Mouse (Mus musculus) Patski (cell line): ENCODE data around the gene Htra2. TPM values are rescaled to one million over a fixed set of nuclear protein-coding genes. Genes with fewer than 3 reads are reported as not detected.

Experiments
- ATAC-seq: fragments of 100-300 bp; one replicate; pipeline ENCODE4 v1.8.0; 2021
- CTCF ChIA-PET: fragments of 350-600 bp; sonication (Branson Sonifier 250); formaldehyde crosslinking; loops from one replicate; lab custom pipeline; 2022; ENCODE audit warnings: inconsistent platforms; lab: Charles Lee
- POLR2A ChIA-PET: fragments of 350-600 bp; sonication (Branson Sonifier 250); formaldehyde crosslinking; loops from one replicate; lab custom pipeline; 2022; ENCODE audit warnings: antibody characterized with exemption, inconsistent platforms; lab: Charles Lee
- DNase-seq: peaks from one replicate; pipeline ENCODE4 v3.0.0-alpha.2; 2011; ENCODE audit warnings: low read depth, low spot score
- H3K27me3 ChIP-seq: fragments of 371-371 bp; one replicate; pipeline ENCODE4 v1.5.1; 2021
- CTCF ChIP-seq: fragments of 100-300 bp; IDR thresholded peaks from one replicate; pipeline ENCODE4 v1.5.1; 2021
- in situ Hi-C: fragments of 300-500 bp; cut with MboI; formaldehyde crosslinking; loops from 3 replicates; pipeline ENCODE4 v1.11.1; 2018; ENCODE audit warnings: low pct_unique_long_range_greater_than_20kb, mixed read lengths
- polyA plus RNA-seq: library from polyadenylated mRNA; unstranded; gene quantifications from one replicate; pipeline ENCODE4 v1.2.3, GENCODE M21; 2021

Htra2 gene
- polyA plus RNA-seq, 1 experiment from 2014 or later: 63.1 TPM

- ChIA-PET POLR2A (interaction anchor here (0.6 to 1.4 kb wide), 4 partner anchors 20 to 194 kb away, joined by 3 to 12 read pairs (median 4); no protein-coding TSS in a partner anchor), CTCF (interaction anchor here (1.0 to 2.6 kb wide), 4 partner anchors 20 to 68 kb away, joined by 3 to 10 read pairs (median 4); partner anchors contain the start of genes Ccdc142 and Gm42688)
- no peaks in the 10 kb centered on the region for H3K27me3 ChIP-seq
- in situ Hi-C loops: no loop called here
- TF ChIP-seq CTCF: no peak
- DNase-seq: no peak
- ATAC-seq: peak; percentile 58
Measured at GRCm38 (mm10) chr6:83033249-83034185, 21.6 kb downstream of the Htra2 start, which contains the start of the genes Dok1 and Loxl3. Dok1 (minus strand) TSS chr6:83033471. Loxl3 (plus strand) TSS chr6:83034173.

- ChIA-PET CTCF (interaction anchor here (0.6 to 2.6 kb wide), 4 partner anchors 21 to 68 kb away, joined by 3 to 10 read pairs (median 4); partner anchors contain the start of genes Ccdc142 and Gm42688), POLR2A (interaction anchor here (0.6 to 1.4 kb wide), 4 partner anchors 20 to 195 kb away, joined by 3 to 12 read pairs (median 4); no protein-coding TSS in a partner anchor)
- no peaks in the 10 kb centered on the region for H3K27me3 ChIP-seq
- DNase-seq: no peak
- peak; percentile 37 for ATAC-seq
- in situ Hi-C loops: no loop called here
- TF ChIP-seq CTCF: no peak
Measured at GRCm38 (mm10) chr6:83032769-83033191, 22.3 kb downstream of the Htra2 start.

GRCm38 (mm10) chr6:83031921-83032590 is 23.0 kb downstream of the Htra2 start:
- ChIA-PET CTCF (interaction anchor here (0.6 to 2.6 kb wide), 4 partner anchors 22 to 69 kb away, joined by 3 to 10 read pairs (median 4); partner anchors contain the start of genes Ccdc142 and Gm42688), POLR2A (interaction anchor here (0.5 to 1.4 kb wide), 3 partner anchors 21 to 35 kb away, joined by 3 read pairs; no protein-coding TSS in a partner anchor)
- no peak for DNase-seq
- in situ Hi-C loops: no loop called here
- no peaks in the 10 kb centered on the region for H3K27me3 ChIP-seq
- no peak for TF ChIP-seq CTCF
- ATAC-seq: no peak

GRCm38 (mm10) chr6:83031111-83031510 is 24.0 kb downstream of the Htra2 start:
- TF ChIP-seq CTCF: no peak
- in situ Hi-C loops: no loop called here
- ChIA-PET POLR2A (interaction anchor here (0.9 kb wide), 1 partner anchor 8 kb away, joined by 3 read pairs; no protein-coding TSS in a partner anchor), CTCF (interaction anchor here (2.6 kb wide), 1 partner anchor 34 kb away, joined by 10 read pairs; no protein-coding TSS in a partner anchor)
- ATAC-seq: no peak
- DNase-seq: no peak
- no peaks in the 10 kb centered on the region for H3K27me3 ChIP-seq

- H3K27me3 ChIP-seq: no peaks in the 10 kb centered on the region
- no peak for TF ChIP-seq CTCF
- ChIA-PET POLR2A (no interaction called here), CTCF (interaction anchor here (0.8 to 1.4 kb wide), 2 partner anchors 22 to 33 kb away, joined by 3 to 7 read pairs; no protein-coding TSS in a partner anchor)
- in situ Hi-C loops: no loop called here
- DNase-seq (no peak), ATAC-seq (no peak)
Measured at GRCm38 (mm10) chr6:83029777-83030176, 25.3 kb downstream of the Htra2 start.

GRCm38 (mm10) chr6:83027706-83028105 is 27.4 kb downstream of the Htra2 start:
- H3K27me3 ChIP-seq: no peaks in the 10 kb centered on the region
- ChIA-PET CTCF (no interaction called here), POLR2A (no interaction called here)
- ATAC-seq (peak; percentile 33), DNase-seq (no peak)
- in situ Hi-C loops: no loop called here
- no peak for TF ChIP-seq CTCF

- in situ Hi-C loops: no loop called here
- DNase-seq (no peak), ATAC-seq (no peak)
- ChIA-PET CTCF (no interaction called here), POLR2A (no interaction called here)
- no peaks in the 10 kb centered on the region for H3K27me3 ChIP-seq
- no peak for TF ChIP-seq CTCF
Measured at GRCm38 (mm10) chr6:83027293-83027692, 27.8 kb downstream of the Htra2 start.

- no peak for TF ChIP-seq CTCF
- CTCF ChIA-PET: no interaction called here
- DNase-seq (no peak), ATAC-seq (no peak)
- no peaks in the 10 kb centered on the region for H3K27me3 ChIP-seq
- in situ Hi-C loops: no loop called here
- POLR2A ChIA-PET: no interaction called here
Measured at GRCm38 (mm10) chr6:83025221-83025620, 29.9 kb downstream of the Htra2 start.

GRCm38 (mm10) chr6:83024421-83024820 is 30.7 kb downstream of the Htra2 start:
- DNase-seq (no peak), ATAC-seq (no peak)
- POLR2A ChIA-PET: no interaction called here
- CTCF ChIA-PET: no interaction called here
- in situ Hi-C loops: no loop called here
- H3K27me3 ChIP-seq: no peaks in the 10 kb centered on the region
- no peak for TF ChIP-seq CTCF

GRCm38 (mm10) chr6:83023786-83024185 is 31.3 kb downstream of the Htra2 start:
- in situ Hi-C loops: no loop called here
- no peak for TF ChIP-seq CTCF
- H3K27me3 ChIP-seq: no peaks in the 10 kb centered on the region
- no peak for DNase-seq
- POLR2A ChIA-PET: no interaction called here
- CTCF ChIA-PET: no interaction called here
- no peak for ATAC-seq
